Mouse (Mus musculus) C2C12 (cell line): ENCODE results near the gene Coro2b.

ENCODE experiments used
- CTCF ChIP-seq: IDR thresholded peaks from one replicate; pipeline ENCODE4 v1.5.1; 2011; ENCODE audit not compliant: control insufficient read depth, insufficient read depth, insufficient read length
- FOSL1 ChIP-seq: IDR thresholded peaks from one replicate; pipeline ENCODE4 v1.8.0; 2011; ENCODE audit warnings: mild to moderate bottlenecking, low read length; ENCODE audit not compliant: poor library complexity, insufficient read depth, severe bottlenecking
- MAX ChIP-seq: IDR thresholded peaks from one replicate; pipeline ENCODE4 v1.6.1; 2011; ENCODE audit warnings: mild to moderate bottlenecking, control low read depth
- MYOD1 ChIP-seq: IDR thresholded peaks from one replicate; pipeline ENCODE4 v1.6.1; 2011; ENCODE audit warnings: low read depth; ENCODE audit not compliant: control insufficient read depth, insufficient read length
- MYOG ChIP-seq: IDR thresholded peaks from one replicate; pipeline ENCODE4 v1.6.1; 2011; ENCODE audit not compliant: control insufficient read depth, insufficient read length; ENCODE audit errors: extremely low read depth
- USF1 ChIP-seq: IDR thresholded peaks from one replicate; pipeline ENCODE4 v1.6.1; 2011; ENCODE audit warnings: low read depth, mild to moderate bottlenecking, control low read depth, moderate library complexity

- TF ChIP-seq CTCF = no peak
- no peak for TF ChIP-seq USF1
- no peak for TF ChIP-seq MYOD1
- no peak for TF ChIP-seq FOSL1
- TF ChIP-seq MAX = no peak
- TF ChIP-seq MYOG = no peak
Observed at GRCm38 (mm10) chr9:62551531-62551930, 14.7 kb upstream of the Coro2b start.
